Comparison of ENCODE assay signal across 19 mouse cellular contexts in genomic region chr16:43537163-43537562, GRCm38 (mm10).
"Had no signal": no experiment of that assay in that cellular context is flagged by ENCODE, and none has a peak within 500 bp of the region (broad histone marks: within the 10 kb centered on the region; RNA-seq: fewer than 3 reads in every experiment).

No protein-coding gene starts in this region.

- H3K4me3 ChIP-seq: lung, embryonic 15.5 days; megakaryocyte, embryonic 14.5 days; midbrain, embryonic 13.5 days; midbrain, embryonic 15.5 days; neural tube, embryonic 12.5 days had no signal

- H3K4me2 ChIP-seq: lung, embryonic 15.5 days; midbrain, embryonic 11.5 days; midbrain, embryonic 13.5 days; midbrain, embryonic 15.5 days; neural tube, embryonic 12.5 days had no signal

- H3K36me3 ChIP-seq: lung, embryonic 15.5 days; midbrain, embryonic 13.5 days; midbrain, embryonic 15.5 days; neural tube, embryonic 12.5 days had no signal

- H3K27me3 ChIP-seq: lung, embryonic 15.5 days; megakaryocyte, embryonic 14.5 days; midbrain, embryonic 13.5 days; midbrain, embryonic 15.5 days; neural tube, embryonic 12.5 days had no signal

- H3K27ac ChIP-seq: lung, embryonic 15.5 days; macrophage; midbrain, embryonic 13.5 days; midbrain, embryonic 15.5 days; neural tube, embryonic 12.5 days had no signal

- H3K9me3 ChIP-seq: lung, embryonic 15.5 days; megakaryocyte, embryonic 14.5 days; midbrain, embryonic 13.5 days; midbrain, embryonic 15.5 days; neural tube, embryonic 12.5 days had no signal

- ATAC-seq: lung, postnatal 0 days; midbrain, embryonic 13.5 days; midbrain, embryonic 15.5 days had no signal

- DNase-seq: lung, adult 2 months; lung, postnatal 14 days; lung, postnatal 36 days; retina, postnatal 1 day; right cerebral cortex, adult 18-20 months; right cerebral cortex, postnatal 25 days; right cerebral cortex, postnatal 4 days; spleen, adult 18-20 months; thymus, adult 18-20 months; thymus, postnatal 14 days; thymus, postnatal 4 days had no signal

- H3K4me1 ChIP-seq: megakaryocyte, embryonic 14.5 days; neural tube, embryonic 12.5 days had no signal

- H3K9ac ChIP-seq: lung, embryonic 15.5 days; midbrain, embryonic 13.5 days; midbrain, embryonic 15.5 days; neural tube, embryonic 12.5 days had no signal
